Mouse (Mus musculus) adrenal gland, adult 2 months (tissue): ENCODE measurements around the gene Comtd1. TPM values are rescaled to one million over a fixed set of nuclear protein-coding genes. Genes with fewer than 3 reads are reported as not detected.

Experiments used
- DNase-seq: peaks from one replicate; pipeline ENCODE4 v3.0.0; 2021
- long read RNA-seq: library from polyadenylated mRNA; stranded (forward); transcript quantifications from one replicate; pipeline ENCODE4 v2.0.0, GENCODE M21; 2021
- polyA plus RNA-seq: library from polyadenylated mRNA; depleted of rRNA; stranded (reverse); fragments of >200 nt; gene quantifications from 2 replicates; pipeline ENCODE4 v1.2.3, GENCODE M21; 2012; rRNA removed
- total RNA-seq, 2 experiments: library from RNA; stranded (reverse); gene quantifications; 2 replicates each; pipeline ENCODE4 v1.2.3; 2021

Gene Comtd1
- total RNA-seq (10 to 100 TPM; 59.2 to 77.6 TPM), polyA plus RNA-seq (81.6 and 83.0 TPM in 2 replicates)
- long read RNA-seq, transcript Comtd1-202 (7 exons, 2,314 nt), result major isoform, 35 of 44 reads
- long read RNA-seq, partial matches to known transcripts, result 5 of 44 reads
- long read RNA-seq, other reads (novel, unspliced or antisense), result 2 of 44 reads

GRCm38 (mm10) chr14:21848166-21849154 lies at the start of gene Comtd1:
Comtd1 (minus strand) TSS chr14:21848977.
- peak; percentile 96 for DNase-seq

GRCm38 (mm10) chr14:21892341-21892659 lies 43.5 kb upstream of the Comtd1 start:
- no peak for DNase-seq

GRCm38 (mm10) chr14:21891581-21892340 lies 43.0 kb upstream of the Comtd1 start:
- DNase-seq, result peak; percentile 63

- DNase-seq, result peak; percentile 44
Observed at GRCm38 (mm10) chr14:21890430-21890829, 41.7 kb upstream of the Comtd1 start.

- peak; percentile 39 for DNase-seq
Observed at GRCm38 (mm10) chr14:21866816-21867215, 18.0 kb upstream of the Comtd1 start.

- no peak for DNase-seq
Observed at GRCm38 (mm10) chr14:21866291-21866690, 17.5 kb upstream of the Comtd1 start.

- DNase-seq, result no peak
Observed at GRCm38 (mm10) chr14:21856886-21857285, 8.1 kb upstream of the Comtd1 start.

- DNase-seq, result no peak
Observed at GRCm38 (mm10) chr14:21855961-21856360, 7.2 kb upstream of the Comtd1 start.

GRCm38 (mm10) chr14:21854271-21854670 lies 5.5 kb upstream of the Comtd1 start:
- no peak for DNase-seq

- peak; percentile 72 for DNase-seq
Observed at GRCm38 (mm10) chr14:21853456-21854109, 4.8 kb upstream of the Comtd1 start.

- DNase-seq, result no peak
Observed at GRCm38 (mm10) chr14:21851996-21852791, 3.4 kb upstream of the Comtd1 start.

- no peak for DNase-seq
Observed at GRCm38 (mm10) chr14:21850419-21851127, 1.8 kb upstream of the Comtd1 start.

- DNase-seq, result no peak
Observed at GRCm38 (mm10) chr14:21849524-21850418, 994 bp upstream of the Comtd1 start.

- DNase-seq, result no peak
Observed at GRCm38 (mm10) chr14:21847381-21848165, 1.2 kb downstream of the Comtd1 start.

- no peak for DNase-seq
Observed at GRCm38 (mm10) chr14:21846827-21847380, 1.9 kb downstream of the Comtd1 start.

- DNase-seq, result no peak
Observed at GRCm38 (mm10) chr14:21843263-21843662, 5.5 kb downstream of the Comtd1 start.

- no peak for DNase-seq
Observed at GRCm38 (mm10) chr14:21841819-21842592, 6.8 kb downstream of the Comtd1 start.
